12 mouse cellular contexts compared by ENCODE assay signal in genomic region chr2:147629716-147630115, GRCm38 (mm10).
"Had no signal": no experiment of that assay in that cellular context is flagged by ENCODE, and none has a peak within 500 bp of the region (broad histone marks: within the 10 kb centered on the region; RNA-seq: fewer than 3 reads in every experiment).

No protein-coding gene starts in this region.

- H3K9me3 ChIP-seq: liver, embryonic 13.5 days had no signal

- H3K9ac ChIP-seq: liver, embryonic 13.5 days had no signal

- H3K4me2 ChIP-seq: liver, embryonic 13.5 days; midbrain, embryonic 11.5 days had no signal

- ATAC-seq: intestine, embryonic 16.5 days had no signal

- H3K4me1 ChIP-seq: liver, embryonic 13.5 days had no signal

- DNase-seq: layer of hippocampus, postnatal 36 days; liver, embryonic 13.5 days; lung, adult 2 months; lung, postnatal 14 days; lung, postnatal 4 days; midbrain, embryonic 14.5 days; thymus, adult 18-20 months; thymus, postnatal 36 days had no signal

- H3K27me3 ChIP-seq: liver, embryonic 13.5 days had no signal

- H3K27ac ChIP-seq: kidney, postnatal 0 days; left cerebral cortex, adult 2 months; liver, embryonic 13.5 days had no signal

- H3K4me3 ChIP-seq: left cerebral cortex, adult 2 months; liver, embryonic 13.5 days had no signal

- H3K36me3 ChIP-seq: liver, embryonic 13.5 days had no signal
